Mouse (Mus musculus) frontal cortex, postnatal 14 days (tissue): ENCODE measurements around the gene Nav3.

Experiments used
- DNase-seq, 2 experiments: peaks; one replicate each; pipeline ENCODE4 v3.0.0; 2022; ENCODE audit warnings: low spot score in 2 of 2

The Nav3 gene

DNA sequence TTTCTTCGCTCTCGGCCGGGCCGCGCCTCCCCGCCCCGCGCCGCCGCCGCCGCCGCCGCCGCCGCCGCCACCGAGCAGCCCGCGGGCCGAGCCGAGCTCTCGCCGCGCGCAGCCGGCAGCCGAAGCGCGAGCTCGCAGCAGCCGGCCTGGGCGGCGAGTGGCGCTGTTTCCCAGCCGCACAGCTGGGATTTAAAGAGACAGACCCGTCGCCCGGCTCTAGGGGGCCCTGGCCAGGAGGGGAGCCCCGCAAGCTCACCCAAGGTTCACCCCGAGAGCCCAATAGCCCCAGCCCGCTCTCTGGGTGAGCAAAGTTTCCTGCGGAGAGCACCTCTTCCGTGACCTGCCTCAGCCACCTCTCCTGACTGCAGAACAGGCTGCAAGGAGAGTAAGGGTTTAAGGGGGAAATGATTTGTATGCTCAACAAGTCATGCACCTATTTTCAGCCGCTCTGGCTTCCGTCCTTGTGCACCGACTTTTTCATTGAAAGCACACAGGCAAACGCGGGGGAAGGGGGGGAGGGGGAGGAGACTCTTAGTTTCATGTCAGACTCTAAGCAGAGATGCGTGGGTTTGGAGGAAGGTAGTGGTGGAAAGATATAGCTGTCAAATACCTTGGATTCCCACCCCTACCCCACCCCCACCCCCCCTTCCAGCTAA is at the start of gene Nav3:
Gene Nav3, minus strand, starts transcription at position 367 of the 656 bp plus-strand sequence.
- DNase-seq: peak; percentile 64 to 74

DNA sequence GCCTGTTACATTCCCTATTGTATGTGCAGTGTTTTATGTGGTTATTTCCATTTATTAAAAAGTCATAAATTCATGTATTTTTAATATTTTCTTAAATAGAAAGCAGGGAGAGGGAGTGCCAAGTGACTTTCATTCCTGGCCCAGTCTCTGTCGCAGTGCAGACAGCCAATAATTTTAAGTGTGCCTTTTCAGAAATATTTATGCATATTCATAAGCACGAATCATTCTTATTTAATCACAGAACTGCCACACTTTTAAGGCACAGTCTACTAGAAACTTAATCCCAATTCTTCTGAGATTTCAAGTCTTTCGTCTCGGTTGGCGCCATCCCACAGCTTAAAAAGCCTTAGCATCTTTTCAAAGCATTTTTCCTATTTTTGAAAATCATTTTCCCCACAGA is 29.3 kb upstream of the Nav3 start:
- DNase-seq: no peak

DNA sequence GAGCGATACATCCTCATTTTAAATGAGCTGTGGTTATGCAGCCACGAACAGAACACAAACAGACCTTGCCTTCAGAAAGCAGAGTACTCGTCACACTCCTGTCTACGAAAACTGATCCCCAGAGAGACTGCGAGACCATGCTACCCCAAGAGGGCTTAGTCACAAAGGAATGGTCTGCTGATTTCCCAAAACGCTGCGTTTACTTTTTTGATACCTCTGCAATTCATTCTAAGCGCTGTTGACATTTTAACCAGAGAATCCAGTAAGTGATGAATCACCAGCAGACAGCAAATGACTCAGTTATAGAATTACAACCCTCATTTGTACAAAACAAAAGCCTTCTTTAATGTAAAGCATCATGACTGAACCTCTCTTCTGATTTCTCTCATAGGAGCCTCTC is 28.8 kb upstream of the Nav3 start:
- DNase-seq: no peak

DNA sequence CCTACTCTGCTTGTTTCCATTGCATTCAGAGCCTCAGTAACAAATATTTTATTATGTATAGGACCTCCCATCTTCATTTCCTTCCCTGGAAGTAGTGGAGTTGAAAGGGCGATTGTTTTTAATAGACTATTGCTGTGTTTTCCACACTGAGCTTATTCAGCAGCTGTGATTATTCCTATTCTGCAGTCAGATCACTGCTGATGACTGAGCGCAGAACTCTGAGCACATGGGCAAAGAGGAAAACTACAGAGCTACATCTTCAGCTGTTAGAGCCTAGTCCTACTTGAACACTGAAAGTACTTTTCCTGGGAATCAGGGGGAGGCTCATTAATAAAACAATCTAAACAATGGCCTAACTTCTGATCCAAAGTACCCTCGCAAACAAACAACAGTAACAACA is 23.2 kb upstream of the Nav3 start:
- no peak for DNase-seq

DNA sequence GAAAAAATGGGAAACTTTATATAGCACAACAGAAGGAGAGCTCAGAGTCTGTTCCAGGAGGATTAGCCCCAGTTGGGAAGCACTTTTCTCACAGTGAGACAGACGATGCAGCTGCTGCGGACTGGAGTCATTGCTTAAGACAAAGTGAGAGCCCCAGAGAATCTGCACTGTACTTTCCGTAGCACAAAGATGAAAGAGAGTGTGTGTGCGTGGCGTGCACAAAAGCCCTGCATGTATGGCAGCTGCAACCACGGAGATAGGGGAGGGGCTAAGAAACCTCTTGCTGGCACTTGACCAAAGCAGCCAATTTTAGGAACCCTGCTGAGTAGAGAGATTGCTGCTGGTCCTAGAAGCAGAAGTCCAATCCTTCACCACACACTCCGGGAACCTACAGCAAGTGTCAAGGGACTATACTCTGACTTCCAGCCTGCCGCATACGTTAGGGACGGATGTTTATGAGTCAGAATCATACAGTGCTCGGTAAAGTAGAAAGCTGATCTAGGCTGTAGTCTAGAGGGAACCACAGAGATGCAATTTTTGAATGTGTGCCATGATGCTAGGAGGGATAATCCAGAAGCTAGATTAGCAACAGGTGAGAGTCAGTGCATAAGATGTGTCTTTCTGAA is 21.8 kb upstream of the Nav3 start:
- DNase-seq: peak in 1 of 2 experiments; percentile 33

DNA sequence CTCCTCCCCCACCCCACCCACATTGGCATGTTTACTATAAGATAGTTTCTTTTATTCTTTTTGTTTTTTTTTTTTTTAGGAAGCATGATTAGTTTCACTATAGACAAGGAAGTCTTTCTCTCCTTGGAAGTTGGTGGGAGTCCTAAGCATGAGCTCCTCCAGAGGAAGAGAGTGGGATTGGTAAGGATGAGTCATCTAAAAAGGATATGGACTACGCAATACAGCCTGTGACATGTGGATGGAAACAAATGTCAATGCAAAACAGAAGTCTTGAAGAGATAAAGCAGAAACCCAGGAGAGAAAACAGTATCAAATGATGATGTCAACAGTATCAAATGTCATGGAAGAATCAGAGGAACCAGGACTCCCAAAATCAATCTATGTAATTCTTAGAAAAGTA is 18.1 kb upstream of the Nav3 start:
- no peak for DNase-seq

DNA sequence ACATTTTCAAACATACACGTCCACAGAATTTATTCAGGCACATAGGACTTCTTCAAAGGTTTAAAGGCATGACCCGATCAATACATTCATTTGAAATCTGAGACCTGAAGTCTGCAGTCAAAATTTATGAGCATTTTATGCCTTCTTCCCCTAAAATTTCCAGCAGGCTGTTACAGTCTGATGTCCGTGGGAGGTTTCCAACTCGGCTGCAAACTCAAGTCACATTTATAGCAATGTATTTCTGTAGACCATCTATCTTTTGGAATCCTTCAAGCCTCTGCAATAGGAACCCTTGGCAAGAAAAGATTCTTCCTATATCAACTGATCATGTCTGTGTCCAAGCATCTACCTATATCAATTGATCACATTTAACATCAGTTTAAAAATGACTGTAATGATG is 13.4 kb upstream of the Nav3 start:
- no peak for DNase-seq

DNA sequence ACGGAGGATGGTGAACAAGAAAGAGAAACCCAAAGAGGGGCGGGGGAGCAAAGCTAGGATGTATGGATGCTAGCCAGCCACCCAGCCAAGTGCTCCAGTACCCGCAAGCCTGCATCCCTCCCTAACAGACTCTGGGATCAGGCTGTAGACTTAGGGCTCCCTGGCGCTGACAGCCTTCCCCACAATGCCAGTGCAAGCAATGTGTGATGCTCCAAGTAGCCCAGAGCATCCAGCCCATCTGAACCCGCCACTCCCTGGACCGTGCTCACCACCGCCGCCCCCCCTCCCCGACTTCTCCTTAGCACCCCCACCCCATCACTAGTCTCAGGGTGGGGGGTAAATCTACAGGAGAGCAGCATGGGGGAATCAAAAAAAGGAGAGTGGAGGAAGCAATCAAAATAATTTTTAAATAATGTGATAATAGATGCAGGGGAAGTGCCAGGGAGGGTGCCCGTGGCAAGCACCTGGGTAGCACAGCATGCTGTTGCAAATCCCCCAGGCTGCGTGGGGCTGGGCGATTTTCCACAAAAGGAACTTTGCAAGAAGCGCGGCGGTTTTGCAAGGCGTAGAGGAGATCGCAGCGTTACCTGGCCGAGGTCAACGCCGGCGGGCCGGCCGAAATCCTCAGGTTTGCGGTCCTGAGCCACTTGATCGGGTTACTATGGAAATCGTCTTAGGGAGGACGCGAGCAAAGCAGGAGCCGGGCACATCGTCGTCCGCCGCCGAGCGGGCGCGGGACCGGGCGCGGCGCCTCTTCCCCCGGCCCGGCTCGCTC is 754 bp downstream of the Nav3 start:
- DNase-seq: peak; percentile 26 to 40

DNA sequence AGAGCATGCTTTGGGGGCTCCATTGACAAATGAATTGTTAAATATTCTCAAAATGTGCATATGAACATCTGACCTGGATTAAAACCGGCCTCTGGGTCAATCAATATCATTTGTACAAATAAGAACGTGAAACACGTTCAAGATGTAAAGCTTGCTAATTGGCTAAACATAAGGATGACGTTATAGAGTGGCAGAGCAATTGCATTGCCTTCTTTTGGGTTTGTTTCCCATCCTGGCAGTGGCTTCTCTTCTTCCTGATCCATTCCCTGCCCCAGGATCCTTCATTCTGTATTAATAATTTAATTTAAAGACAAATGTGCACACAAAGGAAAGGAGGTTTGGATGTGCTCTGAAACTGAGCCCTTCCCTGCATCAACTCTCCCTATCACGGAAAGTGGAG is 2.4 kb downstream of the Nav3 start:
- DNase-seq: no peak

DNA sequence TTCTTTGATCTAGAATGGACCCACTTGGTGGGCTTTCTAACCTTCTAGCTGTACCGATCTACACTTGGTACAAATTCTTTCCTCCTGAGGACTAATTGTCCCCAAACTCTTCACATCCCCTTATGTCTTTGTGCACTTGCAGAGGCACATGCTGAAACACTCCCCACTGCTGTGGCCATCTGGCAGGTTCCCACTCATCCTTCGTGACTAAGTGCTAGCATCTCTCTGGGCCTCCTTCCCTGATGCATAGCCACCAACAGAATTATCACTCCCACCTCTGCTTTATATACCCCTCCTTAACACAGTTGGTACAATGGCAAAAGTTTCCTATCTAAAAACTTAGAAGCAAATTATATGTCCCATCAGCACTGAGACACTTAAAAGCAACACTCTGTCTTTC is 15.6 kb downstream of the Nav3 start:
- DNase-seq: peak; percentile 40 to 54

DNA sequence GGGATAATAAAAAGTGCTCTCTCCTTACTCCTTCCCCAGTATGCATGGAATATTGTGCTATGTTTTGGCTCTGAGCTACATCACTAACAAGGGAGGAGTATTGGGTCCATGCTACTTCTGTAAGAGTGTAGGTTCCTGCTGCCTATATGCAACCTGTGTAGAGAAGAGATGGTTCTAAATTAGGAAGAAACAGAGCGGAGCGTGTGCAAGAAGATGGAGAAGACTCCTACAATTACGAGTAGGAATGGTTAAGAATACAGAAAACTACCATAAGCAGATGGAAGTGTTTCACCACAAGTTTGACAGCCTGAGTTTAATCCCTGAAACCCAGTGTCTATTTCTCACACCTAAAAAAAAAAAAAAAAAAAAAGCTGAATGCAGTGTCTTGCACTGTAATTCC is 24.9 kb downstream of the Nav3 start:
- no peak for DNase-seq

DNA sequence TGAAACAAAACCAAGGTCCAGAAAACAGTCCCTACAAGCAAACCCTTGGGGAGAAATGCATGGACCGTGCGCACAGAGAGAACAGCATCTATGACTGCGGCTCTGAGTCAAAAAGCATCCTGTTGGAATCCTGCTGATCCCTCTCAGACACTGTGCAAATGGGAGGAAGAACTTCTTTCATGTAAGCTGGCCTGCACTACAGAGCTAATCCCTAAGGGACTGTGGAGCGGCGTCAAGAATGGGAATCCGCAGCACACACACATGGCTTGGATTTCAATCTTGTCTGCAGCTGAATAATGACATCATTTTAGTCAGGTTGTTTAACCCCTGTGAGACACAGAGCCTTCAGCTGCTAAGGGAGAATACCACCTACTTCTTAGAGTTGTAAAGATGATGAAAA is 26.4 kb downstream of the Nav3 start:
- DNase-seq: no peak

DNA sequence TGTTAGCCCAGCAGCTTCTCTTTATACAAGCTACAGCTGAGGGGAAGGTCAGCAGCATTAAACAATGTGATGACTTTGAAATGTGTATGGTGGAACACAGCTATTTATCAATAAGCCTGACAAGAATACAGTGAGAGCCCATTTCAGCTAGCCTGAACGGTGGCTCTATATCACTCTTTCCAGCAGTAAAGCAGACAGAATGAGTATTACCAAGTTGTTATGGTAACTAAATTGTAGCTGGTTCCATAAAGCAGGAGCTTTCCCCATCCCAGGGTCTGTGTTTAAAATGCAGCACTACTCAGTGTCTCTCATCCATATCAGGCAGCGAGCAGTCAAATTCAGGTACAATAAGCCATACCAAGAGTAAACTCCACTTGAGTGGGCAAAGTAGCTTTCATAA is 27.0 kb downstream of the Nav3 start:
- DNase-seq: no peak

DNA sequence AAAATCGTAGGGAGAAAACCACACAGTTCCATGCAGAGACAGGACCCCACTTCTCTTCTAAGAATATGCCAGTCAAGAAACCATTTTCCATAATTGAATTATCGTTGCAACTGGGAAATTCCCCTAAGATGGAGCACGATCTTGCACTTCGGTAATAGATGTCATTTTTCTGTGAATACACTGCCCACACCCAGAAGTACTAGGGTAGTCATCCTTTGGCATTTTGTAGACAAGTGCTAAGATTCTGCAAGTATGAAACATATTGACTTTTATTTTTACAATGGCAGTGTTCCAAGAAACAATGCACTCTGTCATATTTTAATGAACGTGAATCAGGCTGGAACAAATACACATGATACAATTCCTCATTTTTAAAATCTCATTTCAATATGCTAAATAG is 34.5 kb downstream of the Nav3 start:
- no peak for DNase-seq

DNA sequence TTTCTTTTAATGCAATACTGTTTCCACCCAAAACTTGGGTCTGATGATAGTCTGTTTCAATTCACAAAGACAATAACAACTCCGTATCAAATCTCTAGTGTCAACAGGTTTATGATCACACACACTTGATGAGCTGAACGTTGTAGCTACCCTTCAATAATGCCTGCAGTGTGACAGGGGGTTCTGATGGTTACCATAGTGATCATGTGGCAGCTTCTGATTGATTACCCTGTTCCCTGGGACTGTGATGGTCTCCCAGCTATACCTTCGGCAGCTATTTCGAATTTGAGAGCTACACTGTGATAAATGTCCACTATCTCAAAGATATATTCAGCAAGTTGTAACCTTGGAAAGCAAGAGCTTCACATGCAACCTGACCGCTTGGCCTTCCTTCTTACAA is 39.0 kb downstream of the Nav3 start:
- no peak for DNase-seq

DNA sequence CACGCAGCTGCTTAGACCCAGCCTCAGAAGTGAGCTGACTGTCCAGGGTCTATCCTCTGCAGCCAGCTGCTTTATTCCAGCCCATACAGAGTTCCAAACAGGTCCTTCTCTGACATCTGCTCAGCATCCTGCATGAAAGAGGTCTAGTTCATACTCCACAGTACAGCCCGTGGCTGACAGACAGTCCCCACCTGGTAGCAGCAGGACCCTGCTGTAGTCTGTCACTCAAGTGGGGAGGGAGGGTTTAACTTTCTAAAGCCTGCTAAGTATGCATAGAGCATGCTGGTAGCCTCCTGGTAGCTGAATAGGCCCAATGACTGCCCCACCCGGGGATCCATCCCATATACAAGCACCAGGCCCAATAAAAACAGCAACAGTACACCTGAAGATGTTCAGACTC is 40.4 kb downstream of the Nav3 start:
- DNase-seq: no peak

DNA sequence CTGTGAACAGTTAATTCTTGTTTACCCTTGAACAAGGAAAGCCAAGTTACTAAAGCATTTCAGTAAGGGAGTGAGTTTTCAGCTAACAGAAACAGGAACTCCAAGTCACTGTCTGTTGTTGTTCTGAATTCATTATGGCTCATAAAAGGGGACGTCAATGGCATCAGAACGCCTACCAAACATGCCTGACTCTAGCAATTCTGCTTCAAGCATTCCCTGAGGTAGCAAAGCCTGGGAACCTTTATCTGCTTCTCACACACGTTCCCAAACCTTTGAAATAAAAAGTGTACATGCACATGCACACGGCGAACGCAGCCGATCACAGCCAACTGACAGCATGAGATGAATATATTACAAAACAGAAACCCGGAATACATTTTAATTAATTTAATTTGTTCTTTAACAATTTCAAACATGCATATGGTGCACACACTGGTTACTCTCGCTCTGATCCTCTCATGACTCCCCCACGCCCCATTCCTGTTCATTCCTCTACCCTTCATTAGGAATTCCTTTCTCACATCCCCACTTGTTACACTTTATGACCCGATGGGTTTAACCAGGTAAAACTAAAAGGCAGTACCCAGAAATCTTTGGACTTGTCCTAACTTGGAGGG is 42.6 kb downstream of the Nav3 start:
- DNase-seq: no peak

DNA sequence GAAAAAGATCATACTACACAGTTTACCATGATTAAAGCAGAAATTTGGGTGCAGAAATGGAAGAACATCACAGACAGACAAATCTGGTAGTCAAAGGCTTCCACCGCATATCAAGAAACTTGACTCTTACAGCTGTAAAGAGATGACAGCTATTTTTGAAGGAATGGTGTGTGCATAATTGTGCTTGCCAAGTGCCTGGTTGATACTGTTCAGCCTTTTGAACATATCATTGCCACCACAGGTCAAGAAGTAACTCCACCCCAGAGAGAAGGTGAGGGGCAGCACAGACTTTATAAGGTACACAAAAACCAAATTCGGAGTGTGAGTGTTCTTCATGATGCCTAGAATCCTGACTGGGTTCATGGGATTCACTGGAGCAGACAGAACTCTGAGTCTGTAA is 53.1 kb downstream of the Nav3 start:
- DNase-seq: no peak

DNA sequence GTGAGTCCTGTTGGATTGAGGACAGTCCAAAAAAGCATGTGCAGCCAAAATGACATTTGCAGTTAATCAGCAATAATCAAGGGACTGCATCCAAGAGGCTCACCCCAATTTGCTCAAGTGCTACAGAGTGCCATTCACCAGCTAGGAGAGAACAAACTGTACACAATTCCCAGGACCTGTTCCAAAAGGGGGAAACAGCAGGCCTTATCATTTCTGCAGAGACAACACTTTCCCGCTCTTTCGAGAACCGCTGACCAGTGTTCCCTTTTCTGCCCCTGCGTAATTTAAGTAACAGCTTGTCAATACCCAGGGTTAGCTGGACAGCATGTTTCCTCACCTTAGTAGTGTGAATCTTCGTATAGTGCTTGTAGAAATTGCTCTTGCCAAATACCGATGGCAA is 55.4 kb downstream of the Nav3 start:
- no peak for DNase-seq

DNA sequence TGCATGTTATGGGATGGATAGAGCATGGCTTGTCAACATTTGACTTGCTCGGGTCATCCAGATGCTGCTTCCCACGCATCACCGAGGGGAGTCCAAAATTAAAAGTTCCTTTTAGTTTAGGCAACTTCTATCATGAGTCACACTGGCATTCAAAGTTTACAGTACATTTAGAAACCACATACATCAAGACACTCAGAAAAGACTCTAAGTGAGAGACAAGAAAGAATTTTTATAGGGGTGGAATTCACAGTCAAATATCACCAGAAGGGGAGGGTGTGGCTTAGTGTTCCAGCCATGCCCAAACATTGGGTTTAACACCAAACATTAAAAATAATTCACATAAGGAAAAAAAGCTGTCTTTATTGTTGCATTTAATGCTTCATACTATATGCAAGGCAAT is 57.4 kb downstream of the Nav3 start:
- no peak for DNase-seq

DNA sequence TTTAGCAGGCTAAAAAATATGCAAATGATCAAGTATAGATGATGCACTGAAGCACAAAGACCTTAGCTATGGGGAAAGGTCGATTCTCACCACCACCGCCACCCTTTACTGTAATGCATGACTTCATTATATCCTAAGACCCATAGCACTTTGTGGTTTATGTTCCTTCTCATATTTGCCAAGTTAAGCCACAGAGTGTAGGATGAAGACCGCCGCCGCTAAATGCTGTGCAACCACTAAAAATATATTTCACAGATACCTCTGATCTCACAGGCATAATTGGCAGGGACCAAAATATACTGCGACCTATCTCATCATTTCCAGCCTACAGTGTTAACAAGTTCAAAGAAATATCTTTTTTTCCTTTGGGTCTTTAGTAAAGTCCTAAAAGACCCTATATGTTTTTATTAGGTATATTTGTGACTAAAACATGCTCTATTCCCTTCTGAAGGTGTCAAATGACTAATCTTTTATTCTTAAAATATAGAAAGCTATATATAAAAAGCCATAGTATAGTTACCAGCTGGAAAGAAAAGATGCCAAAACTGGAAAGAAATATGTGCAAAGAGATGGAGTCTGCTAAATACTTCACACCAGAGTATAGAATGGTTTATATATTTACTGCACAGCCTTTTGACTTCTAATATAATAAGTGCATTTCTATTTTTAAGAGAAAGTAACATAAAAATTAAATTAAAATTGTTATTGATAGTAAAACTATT is 69.4 kb downstream of the Nav3 start:
- DNase-seq: no peak
